Mouse (Mus musculus) heart, embryonic 12.5 days (tissue): ENCODE data around the gene Tppp3. TPM values are rescaled to one million over a fixed set of nuclear protein-coding genes. Genes with fewer than 3 reads are reported as not detected.
A peak's percentile ranks its signal among the peaks of the same experiment; 100 is the strongest.

Experiments
- ATAC-seq: fragments of 200-750 bp; cut with Nextera tagmentation; 2 replicates; pipeline ENCODE4 v1.8.0; 2017; ENCODE audit warnings: moderate TSS enrichment, moderate library complexity; ENCODE audit not compliant: insufficient number of reproducible peaks, low FRiP score
- H3K27ac ChIP-seq: fragments of 300-500 bp; sonication (generic); 2 replicates; pipeline ENCODE4 v1.5.1; 2016; ENCODE audit warnings: mild to moderate bottlenecking, moderate library complexity; ENCODE audit not compliant: poor library complexity, severe bottlenecking
- H3K27me3 ChIP-seq: fragments of 300-500 bp; sonication (generic); replicated peaks from 2 replicates; pipeline ENCODE4 v1.6.1; 2016; ENCODE audit warnings: mild to moderate bottlenecking, moderate library complexity
- H3K36me3 ChIP-seq: fragments of 300-500 bp; sonication (generic); 2 replicates; pipeline ENCODE4 v1.6.1; 2016; ENCODE audit warnings: mild to moderate bottlenecking, moderate library complexity
- H3K4me1 ChIP-seq: fragments of 300-500 bp; sonication (generic); replicated peaks from 2 replicates; pipeline ENCODE4 v1.6.1; 2016; ENCODE audit warnings: mild to moderate bottlenecking
- H3K4me2 ChIP-seq: fragments of 300-500 bp; sonication (generic); 2 replicates; pipeline ENCODE4 v1.6.1; 2016; ENCODE audit warnings: mild to moderate bottlenecking, moderate library complexity
- H3K4me3 ChIP-seq: fragments of 300-500 bp; sonication (generic); 2 replicates; pipeline ENCODE4 v1.5.1; 2016; ENCODE audit warnings: mild to moderate bottlenecking
- H3K9ac ChIP-seq: fragments of 300-500 bp; sonication (generic); 2 replicates; pipeline ENCODE4 v1.6.1; 2016; ENCODE audit warnings: mild to moderate bottlenecking, moderate library complexity
- H3K9me3 ChIP-seq: fragments of 300-500 bp; sonication (generic); replicated peaks from 2 replicates; pipeline ENCODE4 v1.6.1; 2016; ENCODE audit warnings: mild to moderate bottlenecking, moderate library complexity
- WGBS: fragments of 180-500 bp; shearing (Covaris S2); methylation state at CpG from one replicate; pipeline ENCODE4 v1.1.7; 2016; 5-methylcytosine and 5-hydroxymethylcytosine counted together
- polyA plus RNA-seq: library from polyadenylated mRNA; unstranded; fragments of >200 nt; fragmentation: Nextera tagmentation; extraction: Ambion mirVana; gene quantifications from 2 replicates; pipeline ENCODE4 v1.2.1, GENCODE M21; 2016

The Tppp3 gene
- polyA plus RNA-seq, 1 experiment from 2014 or later: 14.4 TPM

DNA sequence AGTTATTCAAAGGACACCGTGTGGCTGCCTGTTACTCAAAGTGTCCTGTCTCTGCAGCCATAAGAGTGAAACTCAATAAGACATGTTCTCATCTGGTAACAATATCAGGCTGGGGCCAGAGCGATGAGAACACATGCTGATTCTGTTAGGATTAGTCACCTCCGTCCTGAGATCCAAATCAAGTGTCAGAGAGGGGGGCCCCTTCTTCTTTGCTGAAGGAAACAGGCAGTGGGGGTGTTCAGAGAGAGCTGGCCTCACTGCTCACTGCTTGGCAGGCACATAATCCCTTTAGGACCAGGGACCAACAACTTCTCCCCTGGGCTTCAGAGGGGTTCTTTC is 12.7 kb upstream of the Tppp3 start:
- Histone ChIP-seq H3K4me2 (no peak overlapping the region), H3K9ac (no peak overlapping the region), H3K36me3 (peaks cover 2% of the 10 kb centered on the region; the same call in 1 of the 2 replicates), H3K27ac (0 out of 2 replicates have a peak overlapping the region, but pooled peaks have one; percentile 1), H3K4me1 (peaks cover 13% of the 10 kb centered on the region), H3K9me3 (no peaks in the 10 kb centered on the region), H3K4me3 (no peak overlapping the region), H3K27me3 (no peaks in the 10 kb centered on the region)
- WGBS: 55% methylated on average over 3 of the region's 3 CpGs
- ATAC-seq: no peak

- WGBS: 34% methylated on average over 14 of the region's 14 CpGs
- Histone ChIP-seq H3K9ac (no peak overlapping the region), H3K27me3 (no peaks in the 10 kb centered on the region), H3K9me3 (no peaks in the 10 kb centered on the region), H3K4me1 (peaks cover 16% of the 10 kb centered on the region), H3K27ac (no peak overlapping the region), H3K36me3 (peaks cover 6% of the 10 kb centered on the region), H3K4me3 (no peak overlapping the region), H3K4me2 (no peak overlapping the region)
- ATAC-seq: 0 out of 2 replicates have a peak, but pooled peaks have one; percentile 12
Measured at GRCm38 (mm10) chr8:105483212-105484029, 12.1 kb upstream of the Tppp3 start.

DNA sequence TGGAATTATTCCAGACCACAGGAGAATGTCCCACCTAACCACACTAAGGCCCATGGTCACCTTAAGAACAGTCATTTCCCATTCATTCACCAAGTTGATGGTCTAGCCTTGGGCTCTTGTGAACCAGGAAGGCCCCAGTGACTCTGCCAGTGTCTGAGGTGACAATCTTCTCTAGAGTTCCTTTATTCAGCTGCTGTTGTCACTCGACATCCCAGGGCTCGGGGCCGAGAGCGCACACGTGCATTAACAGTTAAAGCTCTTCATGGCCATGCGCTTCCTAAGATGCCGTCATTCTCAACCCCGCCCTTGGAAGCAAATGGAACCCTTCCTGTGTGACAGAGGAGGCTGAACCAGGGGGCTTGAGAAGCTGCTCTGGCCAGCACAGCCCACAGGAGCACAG is 10.8 kb upstream of the Tppp3 start:
- 76% methylated on average over 8 of the region's 8 CpGs for WGBS
- no peaks in the 10 kb centered on the region for H3K27me3 ChIP-seq

GRCm38 (mm10) chr8:105481453-105481852 is 10.1 kb upstream of the Tppp3 start:
- Histone ChIP-seq H3K9ac (no peak overlapping the region), H3K4me3 (no peak overlapping the region), H3K27ac (peak overlapping the region; percentile 58), H3K4me1 (peaks cover 34% of the 10 kb centered on the region), H3K27me3 (no peaks in the 10 kb centered on the region), H3K9me3 (no peaks in the 10 kb centered on the region), H3K36me3 (peaks cover 7% of the 10 kb centered on the region), H3K4me2 (no peak overlapping the region)
- WGBS: 70% methylated on average over 6 of the region's 6 CpGs
- ATAC-seq: no peak

More for the DNA sequence above, 10.8 kb upstream of the Tppp3 start:
- peaks cover 6% of the 10 kb centered on the region for H3K36me3 ChIP-seq
- no peak for ATAC-seq
- peaks cover 27% of the 10 kb centered on the region for H3K4me1 ChIP-seq
- H3K4me3 ChIP-seq: no peak overlapping the region
- H3K9ac ChIP-seq: no peak overlapping the region
- H3K4me2 ChIP-seq: no peak overlapping the region
- H3K9me3 ChIP-seq: no peaks in the 10 kb centered on the region
- H3K27ac ChIP-seq: no peak overlapping the region

DNA sequence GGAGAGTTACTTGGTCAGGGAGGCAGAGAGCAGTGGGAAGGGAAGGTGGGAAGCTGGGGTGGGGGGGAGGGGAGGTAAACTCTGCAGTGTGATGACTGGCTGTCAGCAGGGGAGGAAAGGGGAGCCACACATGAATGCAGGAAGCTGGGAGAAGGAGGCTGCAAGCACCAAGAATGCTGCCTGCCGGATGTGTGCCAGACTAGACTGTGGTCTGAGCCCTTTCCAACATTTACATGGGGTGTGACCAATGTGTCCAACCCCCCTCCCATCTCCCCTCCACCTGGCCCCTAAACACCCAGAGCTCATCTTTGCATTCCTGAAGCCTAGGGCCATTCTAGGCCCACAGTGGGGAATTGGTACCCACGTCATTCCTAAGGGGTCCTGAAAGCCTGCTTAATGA is 9.7 kb upstream of the Tppp3 start:
- peaks cover 36% of the 10 kb centered on the region for H3K4me1 ChIP-seq
- H3K27ac ChIP-seq: peak overlapping the region; percentile 58
- ATAC-seq: no peak

GRCm38 (mm10) chr8:105477792-105478191 is 6.5 kb upstream of the Tppp3 start:
- Histone ChIP-seq H3K4me2 (no peak overlapping the region), H3K36me3 (peaks cover 15% of the 10 kb centered on the region), H3K9ac (0 out of 2 replicates have a peak overlapping the region, but pooled peaks have one; percentile 11), H3K27ac (peak overlapping the region; percentile 61), H3K9me3 (no peaks in the 10 kb centered on the region), H3K4me3 (no peak overlapping the region), H3K4me1 (peaks cover 56% of the 10 kb centered on the region), H3K27me3 (peaks cover 22% of the 10 kb centered on the region)
- ATAC-seq: no peak
- WGBS: 38% methylated on average over 3 of the region's 3 CpGs

More for the DNA sequence above, 9.7 kb upstream of the Tppp3 start:
- peaks cover 4% of the 10 kb centered on the region; the same call in 1 of the 2 replicates for H3K27me3 ChIP-seq
- H3K4me2 ChIP-seq: no peak overlapping the region
- WGBS: 24% methylated on average over 2 of the region's 2 CpGs
- peaks cover 12% of the 10 kb centered on the region for H3K36me3 ChIP-seq
- H3K9me3 ChIP-seq: no peaks in the 10 kb centered on the region
- no peak overlapping the region for H3K4me3 ChIP-seq
- H3K9ac ChIP-seq: no peak overlapping the region

DNA sequence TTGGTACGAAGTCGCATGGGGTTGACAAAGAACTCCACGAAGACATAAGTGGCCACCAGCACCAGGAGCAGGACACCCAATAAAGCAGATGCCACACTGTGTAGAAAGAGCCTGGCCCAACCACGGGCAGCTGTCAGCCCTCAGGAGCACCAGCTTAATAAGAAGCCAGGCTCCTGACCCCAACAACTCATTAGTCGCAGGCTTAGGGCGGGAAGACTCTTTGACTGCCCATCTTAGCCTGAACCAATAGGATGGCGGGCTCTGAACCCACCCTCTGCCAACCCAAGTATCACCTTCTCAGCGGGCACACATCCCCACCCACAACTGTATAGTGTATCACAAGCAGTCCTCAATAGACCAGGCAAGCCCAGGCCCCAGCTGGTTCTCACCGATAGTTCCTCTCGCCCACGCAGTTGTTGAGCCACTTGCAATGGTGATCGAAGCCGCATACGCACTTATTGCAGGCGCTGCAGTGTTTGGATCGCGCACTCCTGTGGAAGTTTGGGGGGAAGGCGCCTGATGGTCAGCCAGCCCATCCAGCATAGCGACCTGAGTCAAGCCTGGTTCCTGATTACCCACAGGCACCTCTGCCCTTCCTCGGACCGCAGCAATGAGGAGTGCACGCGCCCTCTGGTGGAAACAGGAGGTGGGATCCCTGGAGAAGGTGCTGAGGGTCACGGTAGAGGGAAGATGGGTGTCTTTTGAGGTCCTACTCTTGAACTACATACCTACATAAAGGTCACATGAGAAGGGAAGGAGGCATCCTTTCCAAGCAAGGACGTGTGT is 5.5 kb upstream of the Tppp3 start:
- no peak overlapping the region for H3K27ac ChIP-seq
- peaks cover 28% of the 10 kb centered on the region for H3K27me3 ChIP-seq
- H3K9ac ChIP-seq: no peak overlapping the region
- 41% methylated on average over 25 of the region's 25 CpGs for WGBS
- no peak overlapping the region for H3K4me2 ChIP-seq
- no peaks in the 10 kb centered on the region for H3K9me3 ChIP-seq
- ATAC-seq: no peak
- no peak overlapping the region for H3K4me3 ChIP-seq
- peaks cover 15% of the 10 kb centered on the region for H3K36me3 ChIP-seq
- peaks cover 64% of the 10 kb centered on the region for H3K4me1 ChIP-seq

- Histone ChIP-seq H3K27me3 (peaks cover 28% of the 10 kb centered on the region), H3K4me1 (peaks cover 64% of the 10 kb centered on the region), H3K4me2 (no peak overlapping the region), H3K36me3 (peaks cover 15% of the 10 kb centered on the region), H3K9me3 (no peaks in the 10 kb centered on the region), H3K4me3 (no peak overlapping the region), H3K9ac (no peak overlapping the region), H3K27ac (no peak overlapping the region)
- no peak for ATAC-seq
- WGBS: 87% methylated on average over 7 of the region's 7 CpGs
Measured at GRCm38 (mm10) chr8:105476161-105476560, 4.8 kb upstream of the Tppp3 start.

DNA sequence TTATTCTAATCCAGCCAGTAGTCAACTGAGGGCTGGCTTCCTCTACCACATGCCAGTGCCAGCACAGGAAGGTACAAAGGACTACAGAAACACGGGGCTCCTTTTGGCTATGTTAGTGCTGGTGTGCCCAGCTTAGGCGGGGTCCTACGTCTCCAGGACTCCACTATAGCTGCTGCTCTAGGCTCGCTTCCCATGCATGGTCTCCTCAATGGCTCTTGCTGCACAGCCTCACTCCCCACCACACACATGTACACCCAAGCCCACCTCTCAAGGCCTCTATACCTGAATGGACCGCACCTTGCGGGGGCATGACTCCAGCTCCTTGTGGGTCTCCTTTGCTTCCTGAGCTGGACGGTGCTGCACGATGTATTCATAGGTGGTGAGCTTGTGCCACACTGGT is 4.4 kb upstream of the Tppp3 start:
- H3K36me3 ChIP-seq: peaks cover 15% of the 10 kb centered on the region
- H3K4me2 ChIP-seq: no peak overlapping the region
- H3K4me1 ChIP-seq: peaks cover 64% of the 10 kb centered on the region
- 92% methylated on average over 8 of the region's 8 CpGs for WGBS
- no peak for ATAC-seq
- no peak overlapping the region for H3K4me3 ChIP-seq
- no peak overlapping the region for H3K27ac ChIP-seq
- no peaks in the 10 kb centered on the region for H3K9me3 ChIP-seq
- no peak overlapping the region for H3K9ac ChIP-seq
- H3K27me3 ChIP-seq: peaks cover 28% of the 10 kb centered on the region

- 63% methylated on average over 4 of the region's 4 CpGs for WGBS
- H3K36me3 ChIP-seq: peaks cover 15% of the 10 kb centered on the region
- peaks cover 62% of the 10 kb centered on the region for H3K4me1 ChIP-seq
Measured at GRCm38 (mm10) chr8:105475254-105475653, 3.9 kb upstream of the Tppp3 start.

DNA sequence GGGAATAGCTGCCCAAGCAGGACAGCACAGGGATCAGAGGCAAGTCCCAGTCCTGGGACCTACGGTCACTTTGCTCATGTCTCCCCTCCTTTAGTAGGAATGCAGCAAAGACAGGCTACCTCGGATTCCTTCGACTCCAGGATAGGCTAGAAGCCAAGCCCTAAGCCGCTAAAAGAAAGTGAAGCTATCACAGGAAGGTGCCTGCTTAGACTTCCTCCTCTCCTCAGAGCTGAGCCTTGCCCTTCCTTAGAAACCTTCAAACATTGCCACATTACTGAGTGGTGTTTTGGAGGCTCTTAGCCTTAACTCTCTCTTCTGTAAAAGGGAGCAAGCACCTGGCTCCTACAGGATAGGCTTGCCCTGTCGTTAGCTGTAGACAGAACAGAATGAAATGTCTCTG is 3.4 kb upstream of the Tppp3 start:
- Histone ChIP-seq H3K4me3 (no peak overlapping the region), H3K36me3 (peaks cover 15% of the 10 kb centered on the region), H3K9ac (peak overlapping the region; percentile 18; the same call in 1 of the 2 replicates), H3K9me3 (no peaks in the 10 kb centered on the region), H3K27me3 (peaks cover 34% of the 10 kb centered on the region), H3K27ac (no peak overlapping the region), H3K4me1 (peaks cover 62% of the 10 kb centered on the region), H3K4me2 (0 out of 2 replicates have a peak overlapping the region, but pooled peaks have one; percentile 25)
- ATAC-seq: no peak
- WGBS: 18% methylated on average over 5 of the region's 5 CpGs

More at GRCm38 (mm10) chr8:105475254-105475653, 3.9 kb upstream of the Tppp3 start:
- H3K4me3 ChIP-seq: no peak overlapping the region
- H3K9me3 ChIP-seq: no peaks in the 10 kb centered on the region
- H3K27me3 ChIP-seq: peaks cover 29% of the 10 kb centered on the region
- no peak for ATAC-seq
- no peak overlapping the region for H3K4me2 ChIP-seq
- H3K9ac ChIP-seq: no peak overlapping the region
- H3K27ac ChIP-seq: no peak overlapping the region
